Mouse (Mus musculus) embryonic facial prominence, embryonic 12.5 days (tissue): Measurements from ENCODE around the gene Chac1. TPM values are rescaled to one million over a fixed set of nuclear protein-coding genes. Genes with fewer than 3 reads are reported as not detected.

ENCODE experiments used
- ATAC-seq: fragments of 200-750 bp; cut with Nextera tagmentation; 2 replicates; pipeline ENCODE4 v1.8.0; 2017; ENCODE audit not compliant: insufficient number of reproducible peaks, insufficient read depth, low FRiP score, low TSS enrichment
- H3K27ac ChIP-seq: fragments of 300-500 bp; sonication (generic); 2 replicates; pipeline ENCODE4 v1.5.1; 2016; ENCODE audit warnings: mild to moderate bottlenecking
- H3K27me3 ChIP-seq: fragments of 300-500 bp; sonication (generic); 2 replicates; pipeline ENCODE4 v1.6.1; 2016; ENCODE audit warnings: mild to moderate bottlenecking, moderate library complexity
- H3K36me3 ChIP-seq: fragments of 300-500 bp; sonication (generic); 2 replicates; pipeline ENCODE4 v1.6.1; 2016; ENCODE audit warnings: mild to moderate bottlenecking
- H3K4me1 ChIP-seq: fragments of 300-500 bp; sonication (generic); 2 replicates; pipeline ENCODE4 v1.6.1; 2016
- H3K4me2 ChIP-seq: fragments of 300-500 bp; sonication (generic); replicated peaks from 2 replicates; pipeline ENCODE4 v1.6.1; 2016; ENCODE audit warnings: mild to moderate bottlenecking, moderate library complexity
- H3K4me3 ChIP-seq: fragments of 300-500 bp; sonication (generic); 2 replicates; pipeline ENCODE4 v1.5.1; 2016; ENCODE audit warnings: mild to moderate bottlenecking
- H3K9ac ChIP-seq: fragments of 300-500 bp; sonication (generic); 2 replicates; pipeline ENCODE4 v1.6.1; 2016; ENCODE audit warnings: mild to moderate bottlenecking, moderate library complexity
- H3K9me3 ChIP-seq: fragments of 300-500 bp; sonication (generic); 2 replicates; pipeline ENCODE4 v1.6.1; 2016; ENCODE audit warnings: mild to moderate bottlenecking, moderate library complexity
- WGBS: fragments of 180-500 bp; shearing (Covaris S2); methylation state at CpG from one replicate; pipeline ENCODE4 v1.1.7; 2016; 5-methylcytosine and 5-hydroxymethylcytosine counted together
- polyA plus RNA-seq: library from polyadenylated mRNA; unstranded; fragments of >200 nt; fragmentation: Nextera tagmentation; extraction: Ambion mirVana; gene quantifications from 2 replicates; pipeline ENCODE4 v1.2.1, GENCODE M21; 2016

Chac1 gene
- polyA plus RNA-seq = 0.79 and 1.0 TPM in 2 replicates

DNA sequence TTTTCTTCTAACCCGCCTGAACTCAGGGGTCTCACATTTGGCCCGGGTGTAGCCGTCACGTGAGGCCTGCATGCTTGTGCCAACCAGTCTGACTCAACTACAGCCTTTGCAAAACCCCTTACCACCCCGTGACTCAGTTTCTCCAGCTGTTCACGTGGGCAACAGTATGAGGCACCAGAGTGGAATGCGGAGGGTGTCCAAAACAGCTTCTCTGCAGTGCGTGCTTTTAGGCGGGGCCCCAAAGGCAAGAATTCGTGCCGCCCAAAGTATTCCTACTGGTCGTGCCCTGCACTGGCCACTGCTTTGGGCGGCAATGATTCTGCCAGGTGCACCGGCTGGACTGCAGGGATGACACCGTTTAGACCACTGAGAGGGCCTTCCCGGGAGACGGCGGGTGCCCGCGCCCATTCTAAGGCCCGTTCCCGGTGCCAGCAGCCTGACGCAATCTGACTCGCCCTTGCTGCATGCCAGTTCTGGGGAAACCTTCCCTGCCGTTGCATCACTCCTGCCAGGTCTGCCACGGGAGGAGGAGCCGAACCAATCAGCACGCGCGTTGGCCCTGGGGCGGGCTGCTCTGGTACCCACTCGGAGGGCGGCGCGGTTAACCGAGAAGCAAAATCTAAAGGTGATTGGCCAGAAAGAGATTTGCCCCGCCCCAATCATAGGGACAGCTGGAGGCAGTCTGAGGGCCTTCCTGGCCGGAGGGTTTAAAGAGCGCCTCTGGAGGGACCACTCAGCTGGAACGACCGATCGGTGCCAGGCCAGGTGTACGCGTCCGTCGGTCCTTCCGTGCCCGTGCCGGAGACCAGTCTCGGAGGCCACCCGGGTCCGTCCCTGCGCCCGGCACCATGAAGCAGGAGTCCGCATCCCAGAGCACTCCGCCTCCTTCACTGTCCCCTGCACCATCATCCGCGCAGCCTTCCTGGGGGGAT, at the start of gene Chac1:
Chac1 (plus strand) TSS at position 675 of the 932 bp plus-strand sequence.
- H3K4me1 ChIP-seq = peaks cover 4% of the 10 kb centered on the region; the same call in 1 of the 2 replicates
- H3K9me3 ChIP-seq = no peaks in the 10 kb centered on the region
- WGBS = 5% methylated on average over 58 of the region's 58 CpGs
- H3K27me3 ChIP-seq = peaks cover 27% of the 10 kb centered on the region
- peak; percentile 84 for ATAC-seq
- peak within 1 kb of the TSS; percentile 55 for H3K9ac ChIP-seq
- no peak within 1 kb of the TSS for H3K27ac ChIP-seq
- peak within 1 kb of the TSS; percentile 56 for H3K4me3 ChIP-seq
- H3K36me3 ChIP-seq = no peaks in the 10 kb centered on the region
- peak within 1 kb of the TSS; percentile 82 for H3K4me2 ChIP-seq

DNA sequence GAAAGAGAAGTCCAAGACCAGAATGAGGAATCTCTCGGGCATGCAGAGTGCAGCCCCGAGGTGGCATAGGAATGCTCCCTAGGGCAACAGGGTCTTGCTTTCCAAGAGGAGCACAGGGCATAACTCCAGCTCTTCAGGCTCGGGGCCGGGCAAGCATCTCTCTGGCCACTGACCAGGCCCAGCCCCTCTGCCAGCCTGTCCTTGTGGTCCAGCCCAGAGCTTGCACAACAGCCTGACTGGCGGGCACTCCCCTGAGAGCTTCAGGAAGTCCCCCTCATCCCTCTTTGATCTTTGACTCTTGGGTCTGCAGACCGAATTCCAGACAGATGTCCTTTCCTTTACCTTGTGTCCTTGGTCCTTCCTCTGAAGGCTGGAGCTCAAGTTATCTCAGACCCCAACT, 48.2 kb upstream of the Chac1 start:
- Histone ChIP-seq H3K36me3 (peaks cover 15% of the 10 kb centered on the region), H3K4me2 (no peak overlapping the region), H3K9ac (no peak overlapping the region), H3K9me3 (no peaks in the 10 kb centered on the region), H3K27me3 (no peaks in the 10 kb centered on the region), H3K27ac (no peak overlapping the region), H3K4me3 (no peak overlapping the region), H3K4me1 (peaks cover 16% of the 10 kb centered on the region)
- 65% methylated on average over 6 of the region's 6 CpGs for WGBS
- ATAC-seq = no peak

DNA sequence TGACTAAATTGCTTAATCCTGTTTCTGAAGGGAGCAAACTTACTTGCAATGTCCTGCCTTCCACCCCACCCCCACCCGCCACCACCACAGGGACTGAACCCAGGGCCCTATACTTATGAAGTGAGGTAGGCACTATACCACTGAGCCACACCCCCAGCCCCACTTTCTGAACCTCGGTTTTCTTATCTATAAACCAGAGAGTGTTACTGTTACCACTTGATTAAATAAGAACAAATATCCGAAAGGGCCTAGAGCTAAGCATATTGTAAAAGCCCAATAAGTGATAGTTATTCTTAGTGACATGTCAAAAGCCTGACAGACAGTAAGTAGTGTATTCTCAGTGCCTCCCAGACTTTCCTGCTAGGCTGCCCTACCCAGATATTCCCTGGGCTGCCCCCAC, 46.6 kb upstream of the Chac1 start:
- 58% methylated on average over 3 of the region's 3 CpGs for WGBS
- 0 out of 2 replicates have a peak, but pooled peaks cover 2% of the 10 kb centered on the region for H3K36me3 ChIP-seq
- H3K27me3 ChIP-seq = no peaks in the 10 kb centered on the region
- H3K9me3 ChIP-seq = no peaks in the 10 kb centered on the region
- peaks cover 16% of the 10 kb centered on the region for H3K4me1 ChIP-seq
- H3K27ac ChIP-seq = no peak overlapping the region
- no peak overlapping the region for H3K4me3 ChIP-seq
- H3K4me2 ChIP-seq = no peak overlapping the region
- ATAC-seq = no peak
- no peak overlapping the region for H3K9ac ChIP-seq

DNA sequence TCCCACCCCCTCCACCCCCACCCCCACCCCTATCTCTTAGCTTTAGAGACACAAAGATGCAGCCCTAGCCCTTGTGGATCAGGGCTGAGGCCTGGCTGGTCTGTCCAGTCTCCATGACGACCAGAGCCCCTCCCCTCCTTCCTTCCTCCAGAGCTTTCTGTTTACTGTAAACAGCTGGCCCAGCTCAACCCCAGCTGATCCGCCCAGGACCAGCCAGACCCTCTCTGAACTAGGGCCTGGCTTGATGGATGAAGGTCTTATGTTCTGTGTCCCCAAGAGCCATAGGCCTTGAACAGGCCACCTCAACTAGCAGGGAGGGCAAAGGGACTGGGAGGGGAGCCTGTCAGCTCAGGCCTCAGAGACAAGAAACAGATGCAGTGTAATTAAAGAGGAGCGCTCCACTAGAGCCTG, 46.2 kb upstream of the Chac1 start:
- Histone ChIP-seq H3K4me3 (no peak overlapping the region), H3K4me2 (no peak overlapping the region), H3K27ac (no peak overlapping the region), H3K27me3 (no peaks in the 10 kb centered on the region), H3K9ac (no peak overlapping the region), H3K9me3 (no peaks in the 10 kb centered on the region), H3K4me1 (peaks cover 16% of the 10 kb centered on the region), H3K36me3 (no peaks in the 10 kb centered on the region)
- ATAC-seq = peak; percentile 35; the same call in 1 of the 2 replicates
- WGBS = 19% methylated on average over 2 of the region's 3 CpGs

DNA sequence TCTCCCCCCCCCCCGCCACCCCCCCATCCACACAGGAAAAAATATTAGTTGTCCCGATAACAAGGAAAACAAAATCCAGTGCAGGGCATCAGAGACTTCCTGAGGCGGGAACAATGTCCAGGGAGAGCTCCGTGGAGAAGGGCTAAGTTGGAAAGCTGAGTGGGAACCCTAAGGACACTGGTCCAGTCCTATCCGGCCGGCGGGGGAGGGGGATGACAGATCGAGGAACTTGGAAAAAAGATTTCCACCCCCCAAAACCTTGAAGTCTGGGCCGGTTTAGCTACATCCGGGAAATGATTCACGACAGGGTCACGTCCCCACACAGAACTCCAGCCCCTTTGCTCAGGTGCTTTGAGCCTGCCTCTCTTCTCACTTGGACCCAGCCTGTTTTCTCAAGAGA, 39.5 kb upstream of the Chac1 start:
- Histone ChIP-seq H3K27me3 (peaks cover 6% of the 10 kb centered on the region; the same call in 1 of the 2 replicates), H3K27ac (0 out of 2 replicates have a peak overlapping the region, but pooled peaks have one; percentile 17), H3K36me3 (no peaks in the 10 kb centered on the region), H3K9ac (no peak overlapping the region), H3K4me3 (no peak overlapping the region), H3K9me3 (no peaks in the 10 kb centered on the region), H3K4me1 (peaks cover 6% of the 10 kb centered on the region), H3K4me2 (no peak overlapping the region)
- WGBS = 37% methylated on average over 12 of the region's 12 CpGs
- no peak for ATAC-seq

DNA sequence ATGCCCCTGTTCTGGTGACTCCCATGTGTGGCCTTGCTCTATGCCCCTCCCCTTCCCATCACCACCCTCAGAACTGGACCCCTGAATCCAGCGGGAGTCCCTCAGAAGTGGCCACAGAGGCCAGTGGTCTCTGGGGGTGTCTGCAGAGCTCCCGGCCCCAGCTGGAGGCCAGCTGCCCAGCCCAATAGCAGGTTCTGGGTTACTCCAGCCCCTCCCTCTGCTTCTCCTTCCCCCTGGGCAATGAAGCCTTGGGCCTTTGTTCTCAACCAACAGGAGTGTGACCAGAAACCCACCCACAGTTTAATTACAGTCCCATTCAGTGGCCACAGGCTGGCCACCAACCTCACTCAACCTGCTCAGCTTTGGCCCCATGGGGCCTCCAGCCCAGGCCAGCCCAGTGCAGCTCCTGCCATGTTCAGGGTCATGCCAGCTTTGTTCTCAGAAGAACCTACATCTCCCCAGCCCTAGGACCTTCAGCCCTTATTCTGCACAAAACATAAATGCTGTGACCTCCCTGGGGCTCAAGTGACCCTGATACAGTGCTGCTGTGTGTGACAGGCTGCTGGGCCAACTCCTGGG, 38.6 kb upstream of the Chac1 start:
- no peak for ATAC-seq
- Histone ChIP-seq H3K27ac (no peak overlapping the region), H3K9me3 (no peaks in the 10 kb centered on the region), H3K4me3 (no peak overlapping the region), H3K4me2 (no peak overlapping the region), H3K9ac (no peak overlapping the region), H3K36me3 (no peaks in the 10 kb centered on the region), H3K27me3 (peaks cover 6% of the 10 kb centered on the region; the same call in 1 of the 2 replicates), H3K4me1 (peaks cover 6% of the 10 kb centered on the region)
- 30% methylated on average over 2 of the region's 2 CpGs for whole genome bisulfite sequencing

DNA sequence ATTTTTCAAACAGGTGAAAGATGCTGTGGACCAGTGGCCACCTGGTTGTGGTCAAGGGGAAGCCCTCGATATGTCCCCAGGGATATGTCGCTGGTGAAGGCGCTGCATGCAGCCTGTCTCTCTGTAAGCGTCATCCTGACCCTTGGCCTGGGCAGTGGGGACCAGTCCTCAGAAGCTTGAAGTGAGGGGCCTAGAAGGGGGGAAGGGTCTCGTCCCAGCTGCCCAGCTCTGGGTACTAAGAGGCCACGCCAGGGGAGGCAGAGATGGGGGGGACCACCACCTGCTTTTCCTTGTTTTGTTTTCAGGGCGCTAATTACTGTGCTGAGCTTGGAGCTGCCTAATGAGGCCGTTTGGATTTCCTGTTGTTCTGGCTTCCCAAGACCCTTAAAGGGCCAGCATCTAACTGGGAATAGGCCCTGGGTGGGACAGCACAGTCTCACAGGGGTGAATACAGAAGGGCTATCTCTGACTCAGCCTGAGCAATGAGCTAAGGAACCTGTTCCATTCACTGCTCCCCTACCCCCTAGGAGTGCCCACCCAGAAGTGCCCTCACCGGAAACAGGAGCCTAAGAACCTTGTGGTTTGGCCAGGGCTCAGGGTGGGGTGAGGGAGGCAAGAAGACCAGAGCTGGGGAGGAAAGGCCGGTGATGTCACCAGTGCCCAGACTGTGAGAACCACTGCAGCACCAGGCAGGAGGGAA, 37.1 kb upstream of the Chac1 start:
- no peak overlapping the region for H3K27ac ChIP-seq
- ATAC-seq = no peak
- 20% methylated on average over 10 of the region's 10 CpGs for WGBS

DNA sequence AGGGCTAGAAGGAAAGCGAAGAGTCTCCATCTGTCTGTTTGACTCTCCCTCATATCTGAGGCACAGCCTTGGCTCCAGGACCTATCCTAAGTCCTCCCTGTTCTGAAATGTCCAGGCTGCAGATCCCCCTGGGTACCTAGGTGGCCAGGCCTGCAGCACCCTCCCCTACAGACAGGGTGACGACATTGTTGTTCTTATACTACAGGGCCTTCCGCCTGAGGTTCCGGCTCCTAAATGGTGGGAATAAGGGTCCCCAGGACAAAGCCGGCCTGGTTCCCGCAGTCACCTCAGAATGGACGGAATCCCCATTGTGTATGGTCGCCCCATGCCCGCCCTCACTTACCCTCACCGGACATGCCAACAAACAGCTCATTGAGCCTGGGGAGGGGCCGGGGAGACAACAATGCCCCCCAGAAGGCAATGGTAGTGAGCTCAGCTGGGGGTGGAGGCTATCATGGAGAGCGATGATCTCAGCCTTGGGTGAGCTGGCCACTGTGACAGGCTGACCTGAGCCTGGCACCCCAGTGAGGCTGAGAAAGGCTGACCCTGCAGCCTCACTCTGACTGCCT, 36.2 kb upstream of the Chac1 start:
- 74% methylated on average over 12 of the region's 12 CpGs for WGBS
- Histone ChIP-seq H3K27ac (no peak overlapping the region), H3K27me3 (peaks cover 10% of the 10 kb centered on the region; the same call in 1 of the 2 replicates), H3K9me3 (no peaks in the 10 kb centered on the region), H3K4me3 (no peak overlapping the region), H3K4me1 (peaks cover 6% of the 10 kb centered on the region), H3K36me3 (no peaks in the 10 kb centered on the region), H3K4me2 (no peak overlapping the region), H3K9ac (no peak overlapping the region)
- no peak; the same call in 1 of the 2 replicates for ATAC-seq

More for the DNA sequence above, 37.1 kb upstream of the Chac1 start:
- Histone ChIP-seq H3K36me3 (no peaks in the 10 kb centered on the region), H3K9ac (no peak overlapping the region), H3K27me3 (peaks cover 10% of the 10 kb centered on the region; the same call in 1 of the 2 replicates), H3K4me3 (no peak overlapping the region), H3K4me2 (no peak overlapping the region), H3K4me1 (peaks cover 6% of the 10 kb centered on the region), H3K9me3 (no peaks in the 10 kb centered on the region)

DNA sequence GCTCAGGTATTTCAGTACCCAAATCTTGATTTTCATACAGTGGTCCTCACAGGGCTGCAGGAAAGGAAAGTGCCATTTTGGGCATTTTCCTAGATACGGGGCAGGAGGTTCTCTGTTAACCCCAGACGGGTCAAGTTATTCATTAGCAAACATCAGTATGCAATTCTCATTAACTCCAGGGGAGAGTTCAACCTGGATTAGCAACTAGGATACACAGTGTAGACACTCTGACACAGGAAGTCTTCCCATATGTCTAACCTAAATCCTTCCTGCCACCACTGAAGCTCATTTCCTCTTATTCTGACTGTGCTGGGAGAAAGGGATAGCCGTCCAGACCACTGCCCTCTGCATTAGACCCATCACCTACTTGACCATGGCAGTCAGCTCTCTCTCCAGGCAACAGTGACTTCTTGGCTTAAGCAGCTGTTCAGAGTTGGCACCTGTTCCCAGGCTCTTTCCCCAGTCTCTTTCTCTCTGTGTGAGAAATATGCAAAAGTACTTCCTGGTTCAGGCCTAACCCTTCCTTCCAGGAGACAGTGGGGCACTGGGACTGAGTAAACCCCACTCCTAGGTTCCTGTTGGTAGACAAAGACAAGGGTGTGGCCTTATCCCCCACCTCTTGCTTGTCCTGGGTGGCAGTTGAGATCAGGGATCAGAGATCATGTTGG, 32.9 kb upstream of the Chac1 start:
- Histone ChIP-seq H3K9ac (no peak overlapping the region), H3K27ac (no peak overlapping the region), H3K4me1 (peaks cover 19% of the 10 kb centered on the region), H3K36me3 (no peaks in the 10 kb centered on the region), H3K4me2 (no peak overlapping the region), H3K9me3 (no peaks in the 10 kb centered on the region), H3K4me3 (no peak overlapping the region), H3K27me3 (peaks cover 43% of the 10 kb centered on the region)
- ATAC-seq = no peak
- WGBS = 58% methylated on average over 3 of the region's 3 CpGs

DNA sequence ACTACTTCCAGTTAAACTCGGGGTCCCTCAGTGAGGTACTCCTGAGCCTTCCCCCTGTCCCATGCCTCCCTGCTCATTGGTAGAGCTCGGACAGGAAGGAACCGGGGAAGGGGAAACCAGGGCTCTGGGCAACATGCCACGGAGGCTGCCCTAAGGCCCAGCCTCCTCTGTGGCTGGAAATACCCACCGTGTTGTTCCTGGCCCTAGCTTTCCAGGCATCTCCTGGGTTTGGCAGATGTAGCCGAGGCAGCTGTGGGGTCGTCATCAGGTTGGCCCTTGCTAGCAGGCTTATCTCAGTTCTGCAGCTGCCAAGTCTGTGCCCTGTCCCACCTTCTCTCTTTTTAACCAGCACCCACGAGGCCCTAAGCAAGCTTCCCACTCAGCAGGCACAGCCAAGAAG, 30.5 kb upstream of the Chac1 start:
- H3K27me3 ChIP-seq = peaks cover 67% of the 10 kb centered on the region
- H3K9ac ChIP-seq = no peak overlapping the region
- H3K4me2 ChIP-seq = no peak overlapping the region
- H3K27ac ChIP-seq = no peak overlapping the region
- H3K4me3 ChIP-seq = no peak overlapping the region
- no peaks in the 10 kb centered on the region for H3K9me3 ChIP-seq
- H3K4me1 ChIP-seq = peaks cover 34% of the 10 kb centered on the region
- H3K36me3 ChIP-seq = no peaks in the 10 kb centered on the region
- WGBS = 70% methylated on average over 8 of the region's 8 CpGs
- no peak for ATAC-seq
